Mouse (Mus musculus) forebrain, embryonic 10.5 days (tissue): ENCODE measurements around the gene Wt1. TPM values are rescaled to one million over a fixed set of nuclear protein-coding genes. Genes with fewer than 3 reads are reported as not detected.

ENCODE experiments used
- DNase-seq: peaks from one replicate; pipeline ENCODE4 v3.0.0-alpha.2; 2017; ENCODE audit warnings: low spot score; ENCODE audit errors: extremely low spot score
- H3K27ac ChIP-seq: fragments of 300-500 bp; sonication (generic); 2 replicates; pipeline ENCODE4 v1.5.1; 2016; ENCODE audit warnings: mild to moderate bottlenecking
- H3K27me3 ChIP-seq: fragments of 300-500 bp; sonication (generic); 2 replicates; pipeline ENCODE4 v1.6.1; 2016; ENCODE audit warnings: mild to moderate bottlenecking; ENCODE audit not compliant: poor library complexity, severe bottlenecking
- H3K36me3 ChIP-seq: fragments of 300-500 bp; sonication (generic); replicated peaks from 2 replicates; pipeline ENCODE4 v1.6.1; 2016; ENCODE audit warnings: mild to moderate bottlenecking, moderate library complexity
- H3K4me1 ChIP-seq: fragments of 300-500 bp; sonication (generic); 2 replicates; pipeline ENCODE4 v1.6.1; 2016
- H3K4me3 ChIP-seq: fragments of 300-500 bp; sonication (generic); 2 replicates; pipeline ENCODE4 v1.5.1; 2016; ENCODE audit warnings: mild to moderate bottlenecking, moderate library complexity
- H3K9me3 ChIP-seq: fragments of 300-500 bp; sonication (generic); 2 replicates; pipeline ENCODE4 v1.6.1; 2016; ENCODE audit warnings: mild to moderate bottlenecking, moderate library complexity
- WGBS: fragments of 180-500 bp; shearing (Covaris S2); methylation state at CpG from one replicate; pipeline ENCODE4 v1.1.7; 2016; 5-methylcytosine and 5-hydroxymethylcytosine counted together
- polyA plus RNA-seq: library from polyadenylated mRNA; unstranded; fragments of >200 nt; fragmentation: Nextera tagmentation; extraction: Ambion mirVana; gene quantifications from 2 replicates; pipeline ENCODE4 v1.2.1, GENCODE M21; 2016

The Wt1 gene
- polyA plus RNA-seq: 0.12 and 0.21 TPM in 2 replicates

DNA sequence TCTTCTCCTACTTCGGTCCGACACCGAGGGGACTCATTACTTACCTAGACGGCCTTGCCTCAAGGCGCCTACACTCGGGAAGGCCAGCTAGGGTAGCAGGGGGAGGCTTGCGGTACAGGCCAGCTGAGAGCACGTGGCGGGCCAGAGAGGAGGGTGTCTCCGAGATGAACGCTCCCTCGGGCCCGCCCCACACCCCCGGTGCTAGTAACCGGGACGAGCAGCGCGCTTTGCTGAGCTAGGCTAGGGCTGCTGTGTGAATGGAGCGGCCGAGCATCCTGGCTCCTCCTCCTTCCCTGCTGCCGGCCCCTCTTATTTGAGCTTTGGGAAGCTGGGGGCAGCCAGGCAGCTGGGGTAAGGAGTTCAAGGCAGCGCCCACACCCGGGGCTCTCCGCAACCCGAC is at the start of gene Wt1:
TSS of gene Wt1 (plus strand) at position 251 of the 400 bp plus-strand sequence.
- no peak within 1 kb of the TSS for H3K27ac ChIP-seq
- DNase-seq: peak; percentile 67
- H3K4me1 ChIP-seq: peaks cover 47% of the 10 kb centered on the region
- H3K27me3 ChIP-seq: peaks cover 100% of the 10 kb centered on the region
- H3K4me3 ChIP-seq: peak within 1 kb of the TSS; percentile 38
- WGBS: under 1% methylated on average over 25 of the region's 25 CpGs
- H3K36me3 ChIP-seq: no peaks in the 10 kb centered on the region
- no peaks in the 10 kb centered on the region for H3K9me3 ChIP-seq

GRCm38 (mm10) chr2:105077151-105077550 is 49.2 kb upstream of the Wt1 start:
- Histone ChIP-seq H3K27me3 (0 out of 2 replicates have a peak, but pooled peaks cover 4% of the 10 kb centered on the region), H3K9me3 (no peaks in the 10 kb centered on the region), H3K36me3 (no peaks in the 10 kb centered on the region), H3K4me1 (no peaks in the 10 kb centered on the region), H3K27ac (no peak overlapping the region), H3K4me3 (no peak overlapping the region)
- no peak for DNase-seq
- 94% methylated on average over 7 of the region's 7 CpGs for WGBS

DNA sequence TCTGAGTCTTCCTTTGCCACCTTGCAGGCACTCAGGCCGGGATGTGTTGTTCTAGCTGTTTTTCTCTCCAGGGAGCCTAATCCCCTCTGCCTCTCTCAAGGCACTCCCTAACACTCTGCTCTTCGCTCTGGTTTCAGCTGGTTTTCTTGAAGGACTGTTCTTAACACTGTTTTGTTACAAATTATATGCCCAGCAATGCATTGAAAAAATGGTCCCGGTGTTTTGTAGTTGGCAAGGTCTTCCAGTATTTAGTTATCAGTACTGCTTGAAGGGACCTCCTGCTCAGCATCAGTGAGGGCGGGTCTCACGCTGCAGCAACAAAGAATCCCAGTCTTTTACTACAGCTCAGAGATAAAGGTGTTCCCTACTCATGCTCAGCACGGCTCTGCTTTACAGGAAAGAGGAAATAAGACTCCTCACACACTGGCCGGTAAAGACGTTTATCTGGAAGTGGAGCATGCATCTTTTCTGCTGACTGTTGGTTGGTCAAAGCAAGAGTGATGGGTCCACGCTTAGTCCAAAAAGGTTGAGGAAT is 44.0 kb upstream of the Wt1 start:
- H3K27ac ChIP-seq: no peak overlapping the region
- H3K4me1 ChIP-seq: no peaks in the 10 kb centered on the region
- WGBS: 25% methylated on average over 9 of the region's 9 CpGs
- no peak for DNase-seq
- H3K27me3 ChIP-seq: 0 out of 2 replicates have a peak, but pooled peaks cover 9% of the 10 kb centered on the region
- H3K36me3 ChIP-seq: no peaks in the 10 kb centered on the region
- no peak overlapping the region for H3K4me3 ChIP-seq
- no peaks in the 10 kb centered on the region for H3K9me3 ChIP-seq

DNA sequence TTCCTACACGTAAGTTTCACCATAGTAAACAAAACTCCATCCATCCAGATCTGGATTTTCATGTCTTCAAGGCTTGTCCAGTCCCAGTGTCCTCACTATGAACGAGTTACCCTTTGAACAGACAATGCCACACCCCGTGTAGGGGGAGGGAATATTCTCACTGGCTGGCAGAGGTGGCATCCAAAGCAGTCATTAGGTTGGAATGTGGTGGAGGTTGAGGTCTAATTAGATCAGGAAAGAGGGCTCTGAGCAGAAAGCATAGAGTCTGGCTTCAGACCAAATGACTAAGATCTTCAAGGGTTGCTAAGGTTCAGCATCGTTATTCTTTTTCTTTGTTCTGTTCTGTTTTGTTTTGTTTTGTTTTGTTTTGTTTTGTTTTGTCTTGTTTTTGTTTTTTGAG is 42.3 kb upstream of the Wt1 start:
- Histone ChIP-seq H3K27ac (no peak overlapping the region), H3K4me1 (no peaks in the 10 kb centered on the region), H3K36me3 (no peaks in the 10 kb centered on the region), H3K27me3 (0 out of 2 replicates have a peak, but pooled peaks cover 9% of the 10 kb centered on the region), H3K4me3 (no peak overlapping the region), H3K9me3 (no peaks in the 10 kb centered on the region)
- WGBS: 82% methylated on average over 4 of the region's 4 CpGs
- DNase-seq: no peak

DNA sequence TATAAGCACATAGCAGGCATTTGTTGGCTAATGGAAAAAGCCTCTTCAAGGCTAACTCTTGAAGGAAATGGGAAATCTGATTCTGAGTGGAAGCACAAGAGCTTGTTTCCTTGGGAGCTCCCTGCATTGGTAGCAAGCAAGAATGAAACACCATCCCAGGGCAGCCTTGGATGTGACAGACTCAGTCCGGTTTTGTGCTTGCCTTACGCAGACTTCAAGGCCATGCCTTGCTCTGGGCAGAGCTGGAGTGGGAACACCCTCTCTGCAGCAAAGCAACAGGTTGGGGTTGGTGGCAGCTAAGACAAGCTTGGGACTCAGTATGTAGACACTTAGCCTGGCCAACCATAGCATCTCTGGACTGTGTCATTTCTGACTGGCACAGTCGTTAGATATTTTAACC is 40.2 kb upstream of the Wt1 start:
- Histone ChIP-seq H3K27me3 (0 out of 2 replicates have a peak, but pooled peaks cover 9% of the 10 kb centered on the region), H3K4me1 (peaks cover 7% of the 10 kb centered on the region; the same call in 1 of the 2 replicates), H3K36me3 (no peaks in the 10 kb centered on the region), H3K9me3 (no peaks in the 10 kb centered on the region), H3K4me3 (no peak overlapping the region), H3K27ac (no peak overlapping the region)
- 94% methylated on average over 3 of the region's 3 CpGs for WGBS
- DNase-seq: no peak

DNA sequence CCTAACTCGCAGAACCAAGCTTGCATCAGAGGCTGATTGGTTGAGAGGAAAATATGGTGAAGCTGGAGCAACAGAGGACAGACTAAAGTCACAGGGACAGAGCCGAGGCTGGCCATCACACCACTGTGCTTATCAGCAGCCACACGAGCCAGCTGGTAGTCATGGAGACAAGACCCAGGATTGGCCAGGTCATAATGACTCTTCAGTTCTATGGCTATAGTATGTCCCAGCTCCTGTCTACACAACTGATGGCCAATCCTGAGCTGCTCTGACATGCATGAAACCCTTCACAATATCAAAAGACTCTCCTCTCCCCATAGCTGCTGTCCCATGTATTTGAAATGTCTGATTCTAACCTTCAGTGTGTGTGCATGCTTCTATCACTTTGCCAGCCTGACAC is 38.3 kb upstream of the Wt1 start:
- WGBS: 87% methylated on average over 3 of the region's 3 CpGs
- no peaks in the 10 kb centered on the region for H3K36me3 ChIP-seq

DNA sequence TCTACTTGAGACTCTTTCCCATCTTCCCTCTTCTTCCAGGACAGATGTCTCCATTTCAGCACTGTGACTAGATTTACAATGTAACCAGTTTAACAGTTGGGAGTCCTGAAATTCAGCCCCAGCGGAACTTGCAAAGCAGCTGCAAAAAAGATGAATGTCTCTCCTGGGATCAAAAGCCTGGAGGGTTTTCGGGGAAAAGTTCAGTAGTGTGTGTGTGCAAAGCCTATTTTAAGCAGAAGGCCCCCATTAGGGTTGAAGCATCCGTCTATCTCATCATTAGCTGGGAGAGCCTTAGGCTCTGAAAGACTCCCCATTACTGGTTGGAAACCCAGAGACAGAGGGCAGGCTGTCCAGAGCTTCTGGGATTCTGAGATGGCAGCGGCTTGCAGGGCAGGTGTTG is 37.2 kb upstream of the Wt1 start:
- H3K4me3 ChIP-seq: no peak overlapping the region
- H3K4me1 ChIP-seq: peaks cover 7% of the 10 kb centered on the region; the same call in 1 of the 2 replicates
- no peaks in the 10 kb centered on the region for H3K36me3 ChIP-seq
- H3K9me3 ChIP-seq: no peaks in the 10 kb centered on the region
- no peaks in the 10 kb centered on the region for H3K27me3 ChIP-seq
- WGBS: 80% methylated on average over 4 of the region's 4 CpGs
- no peak overlapping the region for H3K27ac ChIP-seq
- no peak for DNase-seq

More for the DNA sequence above, 38.3 kb upstream of the Wt1 start:
- Histone ChIP-seq H3K4me3 (no peak overlapping the region), H3K27ac (no peak overlapping the region), H3K9me3 (no peaks in the 10 kb centered on the region), H3K4me1 (peaks cover 7% of the 10 kb centered on the region; the same call in 1 of the 2 replicates), H3K27me3 (0 out of 2 replicates have a peak, but pooled peaks cover under 1% of the 10 kb centered on the region)
- DNase-seq: no peak

DNA sequence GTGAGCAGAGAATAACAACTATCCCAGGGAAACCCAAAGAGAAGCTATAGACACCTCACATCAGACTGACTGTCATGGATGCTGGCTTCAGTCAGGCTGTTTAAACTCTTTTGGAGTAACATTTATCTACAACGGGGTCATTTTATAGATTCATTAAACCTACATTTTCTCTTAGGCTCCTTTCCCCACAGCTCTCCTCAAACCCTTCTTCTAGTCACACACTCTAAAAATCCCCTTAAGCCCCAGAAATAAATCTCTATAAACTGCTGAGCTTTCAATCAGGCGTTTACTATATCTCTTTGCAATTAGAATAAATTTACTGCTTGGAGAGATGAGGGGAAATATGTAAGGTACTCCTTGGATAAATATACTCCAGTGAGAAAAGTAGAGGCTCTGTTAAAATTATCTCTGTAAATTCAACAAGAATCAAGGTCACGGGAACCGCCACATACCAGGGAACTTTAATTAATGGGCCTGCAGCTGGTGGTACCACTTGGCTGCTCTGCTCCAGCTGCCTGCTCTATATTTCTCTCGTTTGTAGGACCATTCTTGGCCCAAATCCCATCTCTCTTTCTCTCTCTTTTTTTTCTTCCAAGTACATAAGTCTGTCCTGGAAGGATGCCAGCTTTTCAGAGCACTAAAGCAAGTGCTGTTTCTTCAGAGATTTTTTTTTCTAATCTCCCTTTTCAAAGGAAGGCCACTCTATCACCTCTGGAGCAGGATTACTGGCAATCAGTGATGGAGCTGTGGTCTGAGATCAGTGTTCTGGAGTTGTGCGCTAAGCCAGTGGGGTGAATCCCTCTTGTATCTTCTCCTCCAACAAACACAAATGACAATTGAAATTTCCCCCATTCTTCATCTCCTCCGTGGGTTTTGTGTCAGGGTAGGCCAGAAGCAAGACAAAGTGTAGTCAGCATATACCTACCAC is 36.5 kb upstream of the Wt1 start:
- H3K27ac ChIP-seq: no peak overlapping the region
- WGBS: 70% methylated on average over 7 of the region's 7 CpGs
- no peak overlapping the region for H3K4me3 ChIP-seq

GRCm38 (mm10) chr2:105090991-105091390 is 35.3 kb upstream of the Wt1 start:
- Histone ChIP-seq H3K9me3 (no peaks in the 10 kb centered on the region), H3K4me3 (no peak overlapping the region), H3K4me1 (peaks cover 7% of the 10 kb centered on the region; the same call in 1 of the 2 replicates), H3K27me3 (no peaks in the 10 kb centered on the region), H3K27ac (no peak overlapping the region), H3K36me3 (no peaks in the 10 kb centered on the region)
- DNase-seq: no peak
- 89% methylated on average over 5 of the region's 5 CpGs for WGBS

More for the DNA sequence above, 36.5 kb upstream of the Wt1 start:
- no peaks in the 10 kb centered on the region for H3K36me3 ChIP-seq
- no peaks in the 10 kb centered on the region for H3K27me3 ChIP-seq
- no peak for DNase-seq
- H3K9me3 ChIP-seq: no peaks in the 10 kb centered on the region
- H3K4me1 ChIP-seq: peaks cover 7% of the 10 kb centered on the region; the same call in 1 of the 2 replicates

GRCm38 (mm10) chr2:105091718-105092117 is 34.6 kb upstream of the Wt1 start, which contains the start of gene Gm11060:
Gm11060 (plus strand) TSS chr2:105092018.
- Histone ChIP-seq H3K4me3 (no peak within 1 kb of the TSS), H3K36me3 (no peaks in the 10 kb centered on the region), H3K27me3 (no peaks in the 10 kb centered on the region), H3K4me1 (peaks cover 7% of the 10 kb centered on the region; the same call in 1 of the 2 replicates), H3K27ac (no peak within 1 kb of the TSS), H3K9me3 (no peaks in the 10 kb centered on the region)
- WGBS: 88% methylated on average over 2 of the region's 2 CpGs
- no peak for DNase-seq

DNA sequence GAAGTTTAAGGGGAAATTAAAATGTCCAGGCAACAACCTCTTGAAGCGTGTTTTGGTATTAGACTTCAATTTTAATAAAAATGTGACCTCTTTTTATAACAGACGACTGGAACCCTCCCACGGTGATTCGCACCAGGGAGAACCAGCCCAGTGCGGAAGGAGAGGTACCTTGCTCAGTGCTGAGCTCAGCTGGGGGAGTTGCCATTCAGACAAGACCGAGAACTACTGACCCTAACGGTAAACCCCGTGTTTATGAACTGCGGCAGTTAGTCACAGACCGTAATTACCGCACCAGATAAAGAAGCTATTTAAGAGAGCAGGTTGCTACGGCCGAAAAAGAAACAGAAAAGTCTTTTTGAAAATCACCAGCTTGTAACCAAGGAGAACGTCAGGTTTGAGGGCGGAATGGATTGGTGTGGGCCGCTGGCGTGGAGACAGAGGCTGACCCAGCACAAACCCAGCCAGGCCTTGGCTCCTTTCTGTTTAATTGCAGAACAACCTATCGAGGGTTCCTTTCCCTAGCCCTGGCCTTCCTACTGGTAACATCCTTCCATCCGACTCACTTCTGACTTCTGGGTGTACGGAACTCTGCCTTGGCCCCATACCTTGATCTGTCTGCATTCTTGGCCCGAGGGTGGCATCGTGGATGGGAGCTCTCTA is 28.9 kb upstream of the Wt1 start:
- WGBS: 92% methylated on average over 22 of the region's 22 CpGs
- Histone ChIP-seq H3K36me3 (no peaks in the 10 kb centered on the region), H3K27ac (no peak overlapping the region), H3K4me3 (no peak overlapping the region), H3K9me3 (no peaks in the 10 kb centered on the region), H3K27me3 (no peaks in the 10 kb centered on the region), H3K4me1 (peaks cover 5% of the 10 kb centered on the region; the same call in 1 of the 2 replicates)
- DNase-seq: no peak

DNA sequence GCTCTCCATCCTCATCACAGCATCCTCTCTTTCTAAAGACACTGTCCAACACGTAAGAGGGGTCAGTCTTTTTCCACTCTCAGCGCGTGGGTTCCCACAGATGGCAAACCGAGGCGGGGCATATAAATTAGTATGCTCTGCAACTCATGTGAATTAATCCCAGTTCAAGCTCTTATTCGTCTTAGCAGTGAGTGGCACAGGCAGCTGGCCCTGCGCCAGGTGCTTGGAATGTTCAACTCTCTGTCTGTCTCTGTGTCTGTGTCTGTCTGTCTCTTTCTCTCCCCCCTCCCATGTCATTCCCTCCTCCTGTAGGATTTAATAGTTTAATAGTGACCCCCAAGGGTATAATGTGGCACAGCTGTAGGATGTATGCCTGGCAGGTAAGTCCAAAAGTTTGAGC is 26.9 kb upstream of the Wt1 start:
- no peak for DNase-seq
- no peak overlapping the region for H3K4me3 ChIP-seq
- no peaks in the 10 kb centered on the region for H3K36me3 ChIP-seq
- peaks cover 5% of the 10 kb centered on the region; the same call in 1 of the 2 replicates for H3K4me1 ChIP-seq
- WGBS: 88% methylated on average over 7 of the region's 7 CpGs
- no peaks in the 10 kb centered on the region for H3K9me3 ChIP-seq
- no peak overlapping the region for H3K27ac ChIP-seq
- H3K27me3 ChIP-seq: no peaks in the 10 kb centered on the region
